Mouse (Mus musculus) forebrain, embryonic 13.5 days (tissue): ENCODE measurements around the gene Cacna2d3. TPM values are rescaled to one million over a fixed set of nuclear protein-coding genes. Genes with fewer than 3 reads are reported as not detected.

Experiments used
- ATAC-seq: fragments of 200-750 bp; cut with Nextera tagmentation; 2 replicates; pipeline ENCODE4 v1.8.0; 2017
- H3K27ac ChIP-seq: fragments of 300-500 bp; sonication (generic); 2 replicates; pipeline ENCODE4 v1.5.1; 2015; ENCODE audit warnings: inconsistent platforms, mild to moderate bottlenecking, moderate library complexity
- H3K27me3 ChIP-seq: fragments of 300-500 bp; sonication (generic); 2 replicates; pipeline ENCODE4 v1.6.1; 2015; ENCODE audit warnings: mild to moderate bottlenecking, inconsistent platforms
- H3K36me3 ChIP-seq: fragments of 300-500 bp; sonication (generic); 2 replicates; pipeline ENCODE4 v1.6.1; 2015; ENCODE audit warnings: mild to moderate bottlenecking, inconsistent platforms; ENCODE audit not compliant: poor library complexity, severe bottlenecking
- H3K4me1 ChIP-seq: fragments of 300-500 bp; sonication (generic); 2 replicates; pipeline ENCODE4 v1.6.1; 2015; ENCODE audit warnings: inconsistent platforms
- H3K4me2 ChIP-seq: fragments of 300-500 bp; sonication (generic); 2 replicates; pipeline ENCODE4 v1.6.1; 2015; ENCODE audit warnings: inconsistent platforms, mild to moderate bottlenecking, moderate library complexity
- H3K4me3 ChIP-seq: fragments of 300-500 bp; sonication (generic); 2 replicates; pipeline ENCODE4 v1.5.1; 2015; ENCODE audit warnings: mild to moderate bottlenecking, inconsistent platforms
- H3K9ac ChIP-seq: fragments of 300-500 bp; sonication (generic); 2 replicates; pipeline ENCODE4 v1.6.1; 2015; ENCODE audit warnings: mild to moderate bottlenecking, inconsistent platforms
- H3K9me3 ChIP-seq: fragments of 300-500 bp; sonication (generic); replicated peaks from 2 replicates; pipeline ENCODE4 v1.6.1; 2016; ENCODE audit warnings: inconsistent platforms
- WGBS: fragments of 180-500 bp; shearing (Covaris S2); methylation state at CpG from one replicate; pipeline ENCODE4 v1.1.7; 2015; 5-methylcytosine and 5-hydroxymethylcytosine counted together
- polyA plus RNA-seq: library from polyadenylated mRNA; unstranded; fragments of >200 nt; fragmentation: Nextera tagmentation; extraction: Ambion mirVana; gene quantifications from 2 replicates; pipeline ENCODE4 v1.2.1, GENCODE M21; 2015

Cacna2d3 gene
- polyA plus RNA-seq, 1 experiment from 2014 or later, result 12.3 TPM

- Histone ChIP-seq H3K4me3 (no peak overlapping the region), H3K36me3 (no peaks in the 10 kb centered on the region), H3K27ac (no peak overlapping the region), H3K4me2 (no peak overlapping the region), H3K27me3 (no peaks in the 10 kb centered on the region; the same call in 1 of the 2 replicates), H3K9ac (no peak overlapping the region), H3K4me1 (no peaks in the 10 kb centered on the region), H3K9me3 (no peaks in the 10 kb centered on the region)
- ATAC-seq, result no peak
- 53% methylated on average over 3 of the region's 3 CpGs for WGBS
Measured at GRCm38 (mm10) chr14:29077418-29077817, 644.2 kb downstream of the Cacna2d3 start.

- no peaks in the 10 kb centered on the region; the same call in 1 of the 2 replicates for H3K27me3 ChIP-seq
- H3K4me3 ChIP-seq, result no peak overlapping the region
- no peak overlapping the region for H3K9ac ChIP-seq
- no peaks in the 10 kb centered on the region for H3K36me3 ChIP-seq
- H3K4me1 ChIP-seq, result no peaks in the 10 kb centered on the region
- no peak overlapping the region for H3K27ac ChIP-seq
- no peaks in the 10 kb centered on the region for H3K9me3 ChIP-seq
- H3K4me2 ChIP-seq, result no peak overlapping the region
- no peak for ATAC-seq
- WGBS, result 81% methylated on average over 4 of the region's 4 CpGs
Measured at GRCm38 (mm10) chr14:29073747-29074146, 647.9 kb downstream of the Cacna2d3 start.

- H3K27ac ChIP-seq, result no peak overlapping the region
- no peaks in the 10 kb centered on the region for H3K27me3 ChIP-seq
- no peak overlapping the region for H3K4me2 ChIP-seq
- H3K4me1 ChIP-seq, result no peaks in the 10 kb centered on the region
- H3K9me3 ChIP-seq, result no peaks in the 10 kb centered on the region
- no peak overlapping the region for H3K9ac ChIP-seq
- no peak overlapping the region for H3K4me3 ChIP-seq
- no peak for ATAC-seq
- H3K36me3 ChIP-seq, result no peaks in the 10 kb centered on the region
- 88% methylated on average over 2 of the region's 2 CpGs for WGBS
Measured at GRCm38 (mm10) chr14:29062676-29063075, 659.0 kb downstream of the Cacna2d3 start.

GRCm38 (mm10) chr14:29061491-29061890, 660.2 kb downstream of the Cacna2d3 start:
- no peak overlapping the region for H3K4me2 ChIP-seq
- H3K4me1 ChIP-seq, result no peaks in the 10 kb centered on the region
- no peak for ATAC-seq
- H3K9me3 ChIP-seq, result no peaks in the 10 kb centered on the region
- no peaks in the 10 kb centered on the region for H3K27me3 ChIP-seq
- no peak overlapping the region for H3K27ac ChIP-seq
- no peaks in the 10 kb centered on the region for H3K36me3 ChIP-seq
- no peak overlapping the region for H3K4me3 ChIP-seq
- no peak overlapping the region for H3K9ac ChIP-seq
- WGBS, result 83% methylated on average over 1 of the region's 1 CpGs

- ATAC-seq, result no peak
Measured at GRCm38 (mm10) chr14:29060679-29061078, 661.0 kb downstream of the Cacna2d3 start.

GRCm38 (mm10) chr14:29051951-29052835, 669.5 kb downstream of the Cacna2d3 start:
- 79% methylated on average over 16 of the region's 16 CpGs for WGBS
- ATAC-seq, result no peak
- H3K27me3 ChIP-seq, result no peaks in the 10 kb centered on the region
- H3K9me3 ChIP-seq, result no peaks in the 10 kb centered on the region
- no peak overlapping the region for H3K27ac ChIP-seq
- no peak overlapping the region for H3K4me3 ChIP-seq
- no peak overlapping the region for H3K4me2 ChIP-seq
- no peaks in the 10 kb centered on the region for H3K4me1 ChIP-seq
- no peaks in the 10 kb centered on the region for H3K36me3 ChIP-seq
- H3K9ac ChIP-seq, result no peak overlapping the region

More at GRCm38 (mm10) chr14:29060679-29061078, 661.0 kb downstream of the Cacna2d3 start:
- Histone ChIP-seq H3K4me3 (no peak overlapping the region), H3K9ac (no peak overlapping the region), H3K9me3 (no peaks in the 10 kb centered on the region), H3K27me3 (no peaks in the 10 kb centered on the region), H3K36me3 (no peaks in the 10 kb centered on the region), H3K27ac (no peak overlapping the region), H3K4me1 (no peaks in the 10 kb centered on the region), H3K4me2 (no peak overlapping the region)

GRCm38 (mm10) chr14:29042355-29042754, 679.3 kb downstream of the Cacna2d3 start:
- Histone ChIP-seq H3K9ac (no peak overlapping the region), H3K9me3 (no peaks in the 10 kb centered on the region), H3K4me1 (0 out of 2 replicates have a peak, but pooled peaks cover 10% of the 10 kb centered on the region), H3K36me3 (no peaks in the 10 kb centered on the region), H3K4me3 (no peak overlapping the region), H3K27ac (no peak overlapping the region), H3K27me3 (peaks cover 36% of the 10 kb centered on the region), H3K4me2 (no peak overlapping the region)
- no peak for ATAC-seq
- 69% methylated on average over 1 of the region's 1 CpGs for WGBS

GRCm38 (mm10) chr14:29041498-29041897, 680.2 kb downstream of the Cacna2d3 start:
- WGBS, result 93% methylated on average over 1 of the region's 1 CpGs
- H3K4me3 ChIP-seq, result no peak overlapping the region
- H3K27me3 ChIP-seq, result peaks cover 43% of the 10 kb centered on the region
- H3K4me1 ChIP-seq, result 0 out of 2 replicates have a peak, but pooled peaks cover 10% of the 10 kb centered on the region
- no peaks in the 10 kb centered on the region for H3K9me3 ChIP-seq
- H3K27ac ChIP-seq, result no peak overlapping the region
- H3K9ac ChIP-seq, result no peak overlapping the region
- no peaks in the 10 kb centered on the region for H3K36me3 ChIP-seq
- no peak overlapping the region for H3K4me2 ChIP-seq
- ATAC-seq, result no peak

GRCm38 (mm10) chr14:29040606-29041364, 680.9 kb downstream of the Cacna2d3 start:
- Histone ChIP-seq H3K9ac (no peak overlapping the region), H3K27ac (no peak overlapping the region), H3K4me3 (no peak overlapping the region), H3K9me3 (no peaks in the 10 kb centered on the region), H3K4me1 (0 out of 2 replicates have a peak, but pooled peaks cover 10% of the 10 kb centered on the region), H3K36me3 (no peaks in the 10 kb centered on the region), H3K4me2 (no peak overlapping the region), H3K27me3 (peaks cover 49% of the 10 kb centered on the region)
- 62% methylated on average over 9 of the region's 9 CpGs for WGBS
- ATAC-seq, result peak; percentile 43; the same call in 1 of the 2 replicates

GRCm38 (mm10) chr14:29038246-29038645, 683.4 kb downstream of the Cacna2d3 start:
- Histone ChIP-seq H3K9ac (no peak overlapping the region), H3K4me3 (no peak overlapping the region), H3K9me3 (no peaks in the 10 kb centered on the region), H3K4me2 (no peak overlapping the region), H3K36me3 (no peaks in the 10 kb centered on the region), H3K27me3 (peaks cover 67% of the 10 kb centered on the region), H3K27ac (no peak overlapping the region), H3K4me1 (0 out of 2 replicates have a peak, but pooled peaks cover 10% of the 10 kb centered on the region)
- peak; percentile 36; the same call in 1 of the 2 replicates for ATAC-seq
- WGBS, result 24% methylated on average over 5 of the region's 5 CpGs

GRCm38 (mm10) chr14:29031858-29032395, 689.7 kb downstream of the Cacna2d3 start:
- Histone ChIP-seq H3K27ac (no peak overlapping the region), H3K4me2 (no peak overlapping the region), H3K27me3 (peaks cover 29% of the 10 kb centered on the region), H3K4me3 (no peak overlapping the region), H3K36me3 (no peaks in the 10 kb centered on the region), H3K9ac (no peak overlapping the region), H3K9me3 (no peaks in the 10 kb centered on the region), H3K4me1 (peaks cover 22% of the 10 kb centered on the region)
- no peak for ATAC-seq
- WGBS, result 61% methylated on average over 1 of the region's 1 CpGs

- H3K4me3 ChIP-seq, result no peak overlapping the region
- ATAC-seq, result peak; percentile 17; the same call in 1 of the 2 replicates
- peaks cover 18% of the 10 kb centered on the region for H3K27me3 ChIP-seq
- H3K9ac ChIP-seq, result no peak overlapping the region
- no peaks in the 10 kb centered on the region for H3K9me3 ChIP-seq
- 55% methylated on average over 9 of the region's 9 CpGs for WGBS
- no peak overlapping the region for H3K4me2 ChIP-seq
- H3K36me3 ChIP-seq, result no peaks in the 10 kb centered on the region
- H3K4me1 ChIP-seq, result peaks cover 22% of the 10 kb centered on the region
- peak overlapping the region; percentile 8; the same call in 1 of the 2 replicates for H3K27ac ChIP-seq
Measured at GRCm38 (mm10) chr14:29030519-29030918, 691.1 kb downstream of the Cacna2d3 start.
